Mouse (Mus musculus) MN1 (cell line): ENCODE data around the gene Ttc32.

Experiments
- DNase-seq: peaks from one replicate; pipeline ENCODE4 v3.0.0-alpha.2; 2016; ENCODE audit warnings: low spot score

The Ttc32 gene

DNA sequence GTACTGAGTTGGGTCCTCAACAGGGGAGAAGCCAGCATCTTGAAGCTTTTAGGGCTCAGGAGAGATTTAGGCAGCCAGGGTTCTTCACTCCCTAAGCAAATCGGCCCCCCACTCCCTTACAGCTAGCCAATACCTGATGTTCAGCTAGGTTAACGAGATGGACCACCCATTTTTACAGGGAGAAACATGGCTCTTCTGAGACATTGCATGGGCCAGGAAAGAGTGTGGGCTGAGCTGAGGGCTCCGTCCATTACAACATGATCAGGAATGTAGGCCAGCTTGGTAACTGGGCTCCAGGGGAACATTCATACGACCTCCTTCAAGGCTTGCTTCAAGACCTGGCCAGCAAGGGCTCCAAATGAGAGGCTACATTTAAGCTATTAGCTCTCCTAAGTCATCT, 16.9 kb downstream of the Ttc32 start:
- no peak for DNase-seq

GRCm38 (mm10) chr12:9048090-9048489, 18.3 kb downstream of the Ttc32 start:
- DNase-seq = no peak

DNA sequence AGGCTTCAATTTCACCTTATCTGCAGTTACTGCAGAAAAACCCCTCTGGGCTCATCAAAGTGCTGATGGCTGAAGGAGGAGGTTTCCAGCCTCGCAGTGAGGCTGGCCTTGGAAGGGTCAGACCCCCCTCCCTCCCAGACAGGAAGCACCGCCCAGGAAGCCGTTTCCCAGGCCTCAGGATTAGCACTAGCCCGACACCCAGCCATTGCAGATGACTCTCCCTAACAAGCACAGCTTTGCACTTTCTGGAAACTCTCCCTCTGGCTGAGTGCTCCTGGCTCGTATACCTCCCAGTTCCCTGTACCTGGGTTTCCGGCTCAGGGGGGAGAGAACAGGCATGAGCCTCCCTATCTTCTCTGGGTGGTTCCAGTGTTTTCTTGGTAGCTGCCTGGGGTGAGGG, 21.0 kb downstream of the Ttc32 start:
- no peak for DNase-seq

DNA sequence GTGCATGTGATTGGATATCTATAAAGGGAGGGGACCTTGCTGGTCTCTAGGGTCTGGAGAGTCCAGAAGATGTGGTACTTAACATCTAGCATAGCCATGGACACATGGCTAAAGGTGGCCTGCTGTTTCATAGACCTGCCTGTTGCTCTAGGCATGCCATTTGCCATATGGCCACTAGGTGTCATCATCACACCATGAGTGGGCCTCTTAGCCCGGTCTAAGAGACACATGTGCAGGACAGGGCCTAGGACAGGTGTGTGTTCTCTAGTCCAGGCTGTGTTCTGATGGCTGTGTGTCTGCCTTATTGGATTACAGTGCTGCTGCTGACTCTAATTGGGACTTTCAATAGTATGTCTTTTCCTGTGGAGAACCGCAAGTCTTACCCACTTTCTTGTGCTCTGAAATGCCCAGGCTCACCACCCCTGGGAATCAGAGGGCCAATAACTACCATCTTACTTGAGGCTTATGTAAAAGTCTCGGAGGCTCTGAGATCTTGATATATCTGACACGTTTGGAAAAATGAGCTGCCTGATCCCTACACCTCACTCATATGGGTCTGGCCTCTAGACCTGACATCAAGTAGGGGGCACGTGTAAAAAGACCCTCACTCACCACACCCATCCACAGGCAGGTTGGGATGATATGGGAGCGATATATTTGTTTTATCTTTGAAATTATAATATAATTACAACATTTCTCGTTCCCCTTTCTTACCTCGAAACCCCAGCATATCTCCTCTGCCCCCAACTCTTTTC, 22.5 kb downstream of the Ttc32 start:
- DNase-seq = peak; percentile 79

GRCm38 (mm10) chr12:9053345-9053744, 23.5 kb downstream of the Ttc32 start:
- DNase-seq = no peak

- DNase-seq = no peak
Observed at GRCm38 (mm10) chr12:9054012-9054411, 24.2 kb downstream of the Ttc32 start.

GRCm38 (mm10) chr12:9055269-9055668, 25.5 kb downstream of the Ttc32 start:
- no peak for DNase-seq

DNA sequence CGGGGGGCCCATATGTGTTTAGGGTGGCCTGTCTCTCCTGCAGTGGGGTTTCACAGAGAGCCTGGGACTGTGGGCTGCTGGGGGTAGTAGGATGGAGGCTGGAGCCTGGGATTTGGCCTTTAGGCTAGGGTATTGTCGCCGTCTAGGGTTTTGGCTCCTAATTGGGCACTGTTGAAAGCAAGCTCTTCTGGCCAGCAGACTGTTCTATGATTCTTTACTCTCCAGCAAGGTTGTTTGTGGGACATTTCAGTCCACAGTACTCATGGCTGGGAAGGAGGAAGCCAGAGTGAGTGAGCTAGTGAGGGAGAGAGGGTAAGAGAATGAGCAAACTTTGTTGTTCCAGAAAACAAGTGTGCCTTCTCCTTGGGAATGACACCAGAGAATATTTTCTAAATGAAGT, 29.7 kb downstream of the Ttc32 start:
- DNase-seq = no peak

DNA sequence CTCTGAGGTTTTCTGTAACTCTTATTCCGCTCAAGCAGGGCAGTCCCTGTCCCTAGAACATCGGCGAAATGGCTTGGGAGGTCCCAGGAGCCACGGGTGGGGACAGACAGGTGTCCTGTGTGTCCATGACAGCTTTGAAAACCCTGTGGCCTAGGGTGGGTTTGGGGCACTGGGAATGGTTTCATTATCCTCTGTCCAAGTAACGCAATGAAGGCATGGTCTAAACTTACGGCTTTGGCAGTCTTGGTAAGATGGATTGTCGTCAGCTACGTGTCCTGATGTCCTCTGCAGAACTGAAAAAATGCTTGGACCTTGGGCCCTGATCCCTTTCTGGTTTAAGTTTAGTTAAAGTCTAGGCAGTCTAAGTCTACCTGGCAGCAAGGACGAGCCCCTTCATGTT, 30.2 kb downstream of the Ttc32 start:
- DNase-seq = no peak

GRCm38 (mm10) chr12:9063611-9064010, 33.8 kb downstream of the Ttc32 start:
- no peak for DNase-seq

DNA sequence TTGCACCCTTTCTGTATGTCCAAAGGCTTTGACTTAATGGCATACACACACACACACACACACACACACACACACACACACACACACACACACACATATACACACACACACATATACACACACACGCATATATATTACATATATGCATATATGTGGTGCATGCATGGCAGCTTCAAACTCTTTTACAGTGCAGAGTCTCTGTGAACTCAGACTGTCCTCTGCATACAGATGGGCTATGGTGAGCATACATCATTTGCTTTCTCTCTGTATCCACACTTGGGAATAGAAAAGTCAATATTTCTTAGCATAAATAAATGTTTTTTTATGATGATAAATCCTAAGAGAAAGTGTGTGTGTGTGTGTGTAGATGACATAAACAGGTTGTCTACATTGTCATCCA, 41.3 kb downstream of the Ttc32 start:
- no peak for DNase-seq

- no peak for DNase-seq
Observed at GRCm38 (mm10) chr12:9071493-9071892, 41.7 kb downstream of the Ttc32 start.

DNA sequence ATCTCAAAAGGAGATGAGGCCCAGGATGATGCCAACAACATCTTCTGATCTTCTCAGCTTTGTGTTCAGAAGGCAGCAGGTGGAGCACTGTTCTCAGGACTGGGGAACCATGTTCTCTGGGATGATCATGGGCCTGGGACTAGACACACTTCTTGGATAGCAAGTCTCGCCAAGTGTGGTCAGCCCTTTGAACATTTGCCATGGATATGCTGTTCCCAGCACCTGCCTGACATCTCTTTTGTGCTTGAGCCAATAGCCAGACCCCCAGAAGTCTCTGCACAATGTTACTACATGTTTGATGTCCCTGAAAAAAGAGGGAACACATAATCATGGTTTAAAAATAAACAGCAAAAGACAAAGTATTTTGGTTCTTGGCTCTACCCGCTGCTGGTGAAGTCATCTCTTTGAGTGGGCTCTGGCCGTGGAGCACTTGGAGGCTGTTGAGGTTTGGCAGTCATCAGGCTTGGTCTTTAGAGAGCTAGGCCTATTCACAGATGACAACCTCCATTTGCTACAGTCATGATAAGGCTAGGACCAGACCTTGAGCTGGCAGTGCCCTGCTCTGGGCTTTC, 47.8 kb downstream of the Ttc32 start:
- no peak for DNase-seq

- no peak for DNase-seq
Observed at GRCm38 (mm10) chr12:9090226-9090625, 60.4 kb downstream of the Ttc32 start.
